Mouse (Mus musculus) layer of hippocampus, adult 6 months (tissue): ENCODE measurements around the gene Olfr172. TPM values are rescaled to one million over a fixed set of nuclear protein-coding genes. Genes with fewer than 3 reads are reported as not detected.

Source experiments
- long read RNA-seq, 2 experiments: library from polyadenylated mRNA; unstranded; transcript quantifications; one replicate each; pipeline ENCODE4 v2.0.0; 2019 to 2020
- microRNA-seq: library from miRNA; unstranded; fragments of <30 nt; microRNA quantifications from one replicate; pipeline ENCODE4 v1.2.0, GENCODE M21; 2020
- polyA plus RNA-seq: library from polyadenylated mRNA; unstranded; fragments of <200 nt; fragmentation: Nextera tagmentation; gene quantifications from 2 replicates; pipeline ENCODE4 v1.2.3, GENCODE M21; 2021

The Olfr172 gene
- not detected in 2 replicates for polyA plus RNA-seq
- long read RNA-seq, experiment 1, result 0 reads
- long read RNA-seq, experiment 2, result 0 reads

GRCm38 (mm10) chr16:58763076-58763475 is at the start of gene Olfr172:
Olfr172 (minus strand) TSS chr16:58763176.

GRCm38 (mm10) chr16:58800168-58800567 is 37.2 kb upstream of the Olfr172 start, which contains the start of gene Olfr173:
Olfr173 (minus strand) TSS chr16:58800268.

GRCm38 (mm10) chr16:58727477-58728131 is 35.4 kb downstream of the Olfr172 start, which contains the start of gene Cldnd1:
Cldnd1 (plus strand) TSS chr16:58727910.

GRCm38 (mm10) chr16:58718666-58719120 is 44.3 kb downstream of the Olfr172 start, which contains the start of gene Gpr15:
Gpr15 (minus strand) TSS chr16:58719070.

Small RNAs within 50 kb of the gene (microRNA-seq; reads per million reads assigned to microRNA genes)
- gene Gm27564, result not detected

Other genes with a start within 250 kb of the Olfr172 start
- 12.5 and 13.4 TPM in 2 replicates for gene St3gal6, start 238.9 kb downstream of the Olfr172 start, polyA plus RNA-seq
- gene Gm813, start 146.2 kb downstream of the Olfr172 start, polyA plus RNA-seq, result not detected in 2 replicates
- gene E330017A01Rik, start 124.4 kb downstream of the Olfr172 start, polyA plus RNA-seq, result not detected in 2 replicates
- 21.6 and 22.5 TPM in 2 replicates for gene Cpox, start 92.9 kb downstream of the Olfr172 start, polyA plus RNA-seq
- 0.11 TPM in 1 of 2 replicates, not detected in the other for gene Gpr15, start 44.1 kb downstream of the Olfr172 start, polyA plus RNA-seq
- gene Cldnd1, start 35.3 kb downstream of the Olfr172 start, polyA plus RNA-seq, result 95.5 and 116 TPM in 2 replicates
- not detected in 2 replicates for gene Olfr173, start 37.1 kb upstream of the Olfr172 start, polyA plus RNA-seq
- not detected in 2 replicates for gene Olfr175-ps1, start 63.6 kb upstream of the Olfr172 start, polyA plus RNA-seq
- not detected in 2 replicates for gene Olfr177, start 111.6 kb upstream of the Olfr172 start, polyA plus RNA-seq
- not detected in 2 replicates for gene Olfr178, start 128.9 kb upstream of the Olfr172 start, polyA plus RNA-seq
- gene Olfr181, start 165.6 kb upstream of the Olfr172 start, polyA plus RNA-seq, result not detected in 2 replicates
- gene Olfr180, start 166.2 kb upstream of the Olfr172 start, polyA plus RNA-seq, result not detected in 2 replicates
- gene Olfr183, start 232.2 kb upstream of the Olfr172 start, polyA plus RNA-seq, result not detected in 2 replicates